Mouse (Mus musculus): ENCODE data around the gene Pih1d3. TPM values are rescaled to one million over a fixed set of nuclear protein-coding genes. Genes with fewer than 3 reads are reported as not detected.

Pih1d3 gene
- 0.29 TPM for polyA plus RNA-seq (2014; fragmentation: Illumina TruSeq; extraction: RNeasy Lipid Tissue Mini Kit (QIAGEN cat#74804); ENCODE audit: low read depth, low replicate concordance)

DNA sequence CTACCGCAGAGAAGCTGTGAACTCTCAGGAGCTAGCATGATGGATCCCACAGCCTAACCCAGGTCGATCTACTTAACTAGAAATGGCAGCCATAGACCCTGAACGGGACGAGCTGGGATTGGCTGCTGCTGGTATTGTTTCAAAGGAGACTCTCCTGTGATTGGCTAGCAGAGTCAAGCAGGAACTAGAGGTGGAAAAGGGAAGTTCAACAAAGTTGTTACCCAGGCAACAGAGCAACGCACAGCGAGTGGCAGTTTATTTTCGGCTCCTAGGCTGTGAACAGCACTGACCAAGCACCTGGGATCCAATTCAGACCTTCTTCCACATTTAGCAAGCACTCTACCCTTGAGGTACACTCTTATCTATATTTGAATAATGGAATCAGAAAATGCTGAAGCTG is at the start of gene Pih1d3, which contains the start of gene 4931428L18Rik:
Gene Pih1d3 (plus strand): TSS at position 275 of the 400 bp plus-strand sequence.
Gene 4931428L18Rik (minus strand): TSS at position 121 of the 400 bp plus-strand sequence.

DNA sequence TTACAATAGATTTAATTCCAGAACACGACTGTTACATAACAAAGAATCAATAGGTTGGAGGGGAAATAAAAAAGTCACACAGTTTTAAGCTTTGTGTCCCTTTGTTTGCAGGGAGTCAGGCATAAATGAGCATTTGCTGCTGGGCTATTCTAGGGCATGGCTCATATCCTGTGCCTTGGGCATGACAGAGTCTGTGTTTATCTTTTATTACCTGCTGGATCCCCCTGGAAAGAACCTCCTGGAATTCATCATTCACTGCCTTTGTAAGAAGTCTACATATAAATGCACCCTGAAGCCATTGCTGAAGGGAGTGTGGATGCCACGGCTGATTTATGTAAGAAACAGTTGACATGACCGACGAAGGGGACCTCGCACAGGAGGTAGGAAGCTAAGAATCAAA is 46.5 kb upstream of the Pih1d3 start, which contains the start of gene Lgsn:
Gene Lgsn (plus strand): TSS at position 301 of the 400 bp plus-strand sequence.

Other genes with a start within 250 kb of the Pih1d3 start
- not detected for gene AC153137.1, start 244.9 kb upstream of the Pih1d3 start, polyA plus RNA-seq (2014; fragmentation: Illumina TruSeq; extraction: RNeasy Lipid Tissue Mini Kit (QIAGEN cat#74804); ENCODE audit: low read depth, low replicate concordance)
- not detected for gene Lgsn, start 46.4 kb upstream of the Pih1d3 start, polyA plus RNA-seq (2014; fragmentation: Illumina TruSeq; extraction: RNeasy Lipid Tissue Mini Kit (QIAGEN cat#74804); ENCODE audit: low read depth, low replicate concordance)
- 4.0 TPM for gene 4931428L18Rik, start 154 bp upstream of the Pih1d3 start, polyA plus RNA-seq (2014; fragmentation: Illumina TruSeq; extraction: RNeasy Lipid Tissue Mini Kit (QIAGEN cat#74804); ENCODE audit: low read depth, low replicate concordance)